19 mouse cellular contexts compared by ENCODE assay signal in the genomic region with DNA sequence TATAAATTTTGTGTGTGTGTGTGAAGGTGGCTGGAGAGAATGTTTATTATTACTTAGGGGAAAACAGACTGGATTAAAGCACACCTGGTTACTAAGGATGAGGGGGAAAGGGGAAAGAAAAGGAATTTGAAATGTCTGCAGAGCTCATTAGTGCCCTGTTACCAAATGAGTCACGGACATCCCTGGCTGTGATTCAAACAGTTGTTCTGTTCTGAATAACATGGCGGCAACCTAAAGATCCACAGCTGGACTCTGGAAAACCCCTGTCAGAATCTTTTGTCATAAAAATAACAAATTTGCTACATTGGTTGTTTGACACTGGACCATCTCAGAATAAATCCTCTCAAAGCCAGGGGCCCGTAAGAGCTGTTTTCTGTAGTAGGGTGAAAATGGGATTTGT.
DNase-seq lines count a peak whose midpoint lies in the region; TF ChIP-seq lines count a peak whose summit lies in the region.
"Had no signal": no experiment of that assay in that cellular context is flagged by ENCODE, and none has a peak within 500 bp of the region (broad histone marks: within the 10 kb centered on the region; RNA-seq: fewer than 3 reads in every experiment).

No protein-coding gene starts in this region.

- H3K36me3 ChIP-seq in C2C12 (ENCODE audit: control insufficient read depth, insufficient read depth) = no peaks in the 10 kb centered on the region
- no peaks in the 10 kb centered on the region for H3K36me3 ChIP-seq in limb, embryonic 10.5 days
- H3K36me3 ChIP-seq: embryonic facial prominence, embryonic 13.5 days; forebrain, embryonic 10.5 days; forebrain, embryonic 12.5 days had no signal

- no peaks in the 10 kb centered on the region for H3K27me3 ChIP-seq in C2C12 (ENCODE audit: control insufficient read depth, insufficient read depth, insufficient read length)
- no peaks in the 10 kb centered on the region for H3K27me3 ChIP-seq in limb, embryonic 10.5 days (ENCODE audit: low read depth, poor library complexity, severe bottlenecking)
- H3K27me3 ChIP-seq: embryonic facial prominence, embryonic 13.5 days; forebrain, embryonic 12.5 days; Patski had no signal

- WGBS in limb, embryonic 10.5 days = 62% methylated on average over 3 of the region's 3 CpGs

- peaks cover 5% of the 10 kb centered on the region for H3K4me1 ChIP-seq in embryonic fibroblast, embryonic 13.5 days (ENCODE audit: control insufficient read depth, insufficient read depth, low read length)
- peaks cover 18% of the 10 kb centered on the region for H3K4me1 ChIP-seq in limb, embryonic 10.5 days
- H3K4me1 ChIP-seq: embryonic facial prominence, embryonic 13.5 days; forebrain, embryonic 10.5 days; forebrain, embryonic 12.5 days had no signal

- no peak for TF ChIP-seq POLR2A in embryonic fibroblast, embryonic 13.5 days (IDR thresholded peaks at IDR 0.05; ENCODE audit: low read depth, low read length)

- no peaks in the 10 kb centered on the region for H3K9me3 ChIP-seq in limb, embryonic 10.5 days (replicated peaks)
- H3K9me3 ChIP-seq: embryonic facial prominence, embryonic 13.5 days; forebrain, embryonic 10.5 days; forebrain, embryonic 12.5 days had no signal

- H3K27ac ChIP-seq in embryonic fibroblast, embryonic 13.5 days (ENCODE audit: insufficient read depth, low read length) = peak overlapping the region; percentile 57; the same call in 1 of the 2 replicates
- H3K27ac ChIP-seq in limb, embryonic 10.5 days = no peak overlapping the region
- H3K27ac ChIP-seq: embryonic facial prominence, embryonic 13.5 days; forebrain, embryonic 10.5 days; forebrain, embryonic 12.5 days had no signal

- H3ac ChIP-seq in C2C12 (ENCODE audit: control insufficient read depth, insufficient read length, low read depth) = no peak overlapping the region

- no peaks in the 10 kb centered on the region for H3K79me3 ChIP-seq in C2C12 (ENCODE audit: low read depth)

- no peak overlapping the region for H3K4me3 ChIP-seq in C2C12 (ENCODE audit: insufficient read depth, poor library complexity, severe bottlenecking)
- H3K4me3 ChIP-seq in embryonic fibroblast, embryonic 13.5 days (ENCODE audit: insufficient read depth, low read length) = no peak overlapping the region
- no peak overlapping the region for H3K4me3 ChIP-seq in limb, embryonic 10.5 days
- H3K4me3 ChIP-seq: embryonic facial prominence, embryonic 13.5 days; erythroblast, embryonic 14.5 days; forebrain, embryonic 10.5 days; forebrain, embryonic 12.5 days had no signal

- peak; percentile 55 for DNase-seq in 3T3-L1 (ENCODE audit: low read depth, low spot score)
- DNase-seq in limb, embryonic 10.5 days (ENCODE audit: low spot score) = no peak
- no peak for DNase-seq in cerebellum, adult 11-12 months
- DNase-seq: adrenal gland, adult 2 months; adrenal gland, postnatal 10 days; adrenal gland, postnatal 25 days; B cell, adult 2 months; cerebellum, adult 11 months; cerebellum, adult 2 months; cerebellum, adult 9-10 months; cerebellum, postnatal 10 days; cerebellum, postnatal 25 days had no signal

- no peaks in the 10 kb centered on the region for H3K79me2 ChIP-seq in C2C12 (ENCODE audit: control insufficient read depth, insufficient read depth)

- TF ChIP-seq CTCF in C2C12 (IDR thresholded peaks at IDR 0.05; ENCODE audit: control insufficient read depth, insufficient read depth, insufficient read length) = no peak
- no peak for TF ChIP-seq CTCF in embryonic fibroblast, embryonic 13.5 days (IDR thresholded peaks at IDR 0.05; ENCODE audit: borderline replicate concordance, insufficient read depth, low read length)

TF ChIP-seq in C2C12, 6 proteins besides CTCF, POLR2A, EP300 and RAD21:
- TF ChIP-seq MYOD1 (IDR thresholded peaks at IDR 0.05; ENCODE audit: control insufficient read depth, insufficient read length, low read depth) (peak; percentile 30), FOSL1 (IDR thresholded peaks at IDR 0.05; ENCODE audit: insufficient read depth, low read length, poor library complexity, severe bottlenecking) (no peak)
